In genomic region chr7:143685359-143686067, GRCm38 (mm10) we compare ENCODE assay signal across 8 mouse cellular contexts. TPM values are rescaled to one million over a fixed set of nuclear protein-coding genes. Genes with fewer than 3 reads are reported as not detected.
A peak's percentile ranks its signal among the peaks of the same experiment; 100 is the strongest.
DNase-seq lines count a peak whose midpoint lies in the region; ATAC-seq and TF ChIP-seq lines count a peak whose summit lies in the region.

TSS of gene Tnfrsf23 (minus strand) at chr7:143685872.

- no peaks in the 10 kb centered on the region for H3K79me2 ChIP-seq in C2C12 (ENCODE audit: control insufficient read depth, insufficient read depth)

- no peaks in the 10 kb centered on the region for H3K9me3 ChIP-seq in forebrain, embryonic 11.5 days (ENCODE audit: control insufficient read depth, low read length)
- H3K9me3 ChIP-seq in heart, postnatal 0 days (replicated peaks; ENCODE audit: control insufficient read depth, low read length): no peaks in the 10 kb centered on the region
- no peaks in the 10 kb centered on the region for H3K9me3 ChIP-seq in liver, embryonic 14.5 days (ENCODE audit: control insufficient read depth, low read length)

- H3K4me1 ChIP-seq in forebrain, embryonic 11.5 days (replicated peaks; ENCODE audit: control insufficient read depth, insufficient read depth, low read length): 0 out of 2 replicates have a peak, but pooled peaks cover 2% of the 10 kb centered on the region
- no peaks in the 10 kb centered on the region for H3K4me1 ChIP-seq in heart, postnatal 0 days (ENCODE audit: control insufficient read depth, insufficient read depth)
- no peaks in the 10 kb centered on the region for H3K4me1 ChIP-seq in liver, embryonic 14.5 days (replicated peaks; ENCODE audit: control insufficient read depth in 2 of 2, insufficient read depth in 2 of 2, low read length in 1 of 2)

- peak; percentile 88 for DNase-seq in adrenal gland, postnatal 10 days
- peak; percentile 79 for DNase-seq in forebrain, embryonic 11.5 days (ENCODE audit: low spot score)
- peak; percentile 88 for DNase-seq in heart, postnatal 0 days (ENCODE audit: low spot score)
- DNase-seq in kidney, postnatal 36 days: peak; percentile 83 to 86
- peak; percentile 46 to 60 (median 48) for DNase-seq in liver, embryonic 14.5 days (ENCODE audit: low read depth in 3 of 3, low spot score in 3 of 3)
- peak; percentile 54 for DNase-seq in neural tube, embryonic 10.5 days (ENCODE audit: extremely low spot score, low spot score)
- peak; percentile 77 for DNase-seq in telencephalon, adult 2 months (ENCODE audit: low read depth, low spot score)

- no peak for TF ChIP-seq CTCF in C2C12 (IDR thresholded peaks at IDR 0.05; ENCODE audit: control insufficient read depth, insufficient read depth, insufficient read length)
- no peak for TF ChIP-seq CTCF in heart, postnatal 0 days (IDR thresholded peaks at IDR 0.05; ENCODE audit: low read depth)
- no peak for TF ChIP-seq CTCF in liver, embryonic 14.5 days (IDR thresholded peaks at IDR 0.05; ENCODE audit: low read depth)

- 3% methylated on average over 35 of the region's 35 CpGs for WGBS in forebrain, embryonic 11.5 days
- under 1% methylated on average over 35 of the region's 35 CpGs for WGBS in heart, postnatal 0 days
- WGBS in liver, embryonic 14.5 days (ENCODE audit: insufficient replicate concordance): 3% methylated on average over 35 of the region's 35 CpGs

- no peaks in the 10 kb centered on the region for H3K27me3 ChIP-seq in C2C12 (ENCODE audit: control insufficient read depth, insufficient read depth, insufficient read length)
- no peaks in the 10 kb centered on the region for H3K27me3 ChIP-seq in forebrain, embryonic 11.5 days (ENCODE audit: control insufficient read depth, insufficient read depth, low read length)
- no peaks in the 10 kb centered on the region for H3K27me3 ChIP-seq in heart, postnatal 0 days (ENCODE audit: control insufficient read depth, insufficient read depth, low read length)
- H3K27me3 ChIP-seq in liver, embryonic 14.5 days (ENCODE audit: control insufficient read depth, insufficient read depth, low read length): peaks cover 3% of the 10 kb centered on the region

- no peak for TF ChIP-seq EP300 in heart, postnatal 0 days (IDR thresholded peaks at IDR 0.05; ENCODE audit: low read depth)
- TF ChIP-seq EP300 in liver, embryonic 14.5 days (IDR thresholded peaks at IDR 0.05; ENCODE audit: low read depth): no peak

- H3K36me3 ChIP-seq in C2C12 (ENCODE audit: control insufficient read depth, insufficient read depth): peaks cover 6% of the 10 kb centered on the region
- no peaks in the 10 kb centered on the region for H3K36me3 ChIP-seq in forebrain, embryonic 11.5 days (ENCODE audit: control insufficient read depth, insufficient read depth, low read length)
- peaks cover 27% of the 10 kb centered on the region for H3K36me3 ChIP-seq in heart, postnatal 0 days (replicated peaks; ENCODE audit: control insufficient read depth, insufficient read depth, low read length)
- H3K36me3 ChIP-seq in liver, embryonic 14.5 days (replicated peaks; ENCODE audit: control insufficient read depth, insufficient read depth, low read depth): no peaks in the 10 kb centered on the region

- peak within 1 kb of the TSS; percentile 70 for H3ac ChIP-seq in C2C12 (ENCODE audit: control insufficient read depth, insufficient read length, low read depth)

- peak; percentile 86 for ATAC-seq in forebrain, embryonic 11.5 days (replicated peaks; ENCODE audit: low FRiP score)
- peak; percentile 95 for ATAC-seq in heart, postnatal 0 days (ENCODE audit: insufficient read depth, low read depth)
- peak; percentile 63 for ATAC-seq in liver, embryonic 14.5 days (ENCODE audit: insufficient read depth)

- H3K4me2 ChIP-seq in forebrain, embryonic 11.5 days (ENCODE audit: low read depth, low read length, severe bottlenecking): peak within 1 kb of the TSS; percentile 86
- peak within 1 kb of the TSS; percentile 92 for H3K4me2 ChIP-seq in heart, postnatal 0 days (ENCODE audit: low read depth, low read length)
- H3K4me2 ChIP-seq in liver, embryonic 14.5 days (ENCODE audit: low read depth): peak within 1 kb of the TSS; percentile 64

- H3K4me3 ChIP-seq in C2C12 (ENCODE audit: insufficient read depth, poor library complexity, severe bottlenecking): peak within 1 kb of the TSS; percentile 28
- peak within 1 kb of the TSS; percentile 30 for H3K4me3 ChIP-seq in forebrain, embryonic 11.5 days (ENCODE audit: low read depth, low read length)
- H3K4me3 ChIP-seq in heart, postnatal 0 days (ENCODE audit: low read depth, low read length): peak within 1 kb of the TSS; percentile 61
- H3K4me3 ChIP-seq in liver, embryonic 14.5 days (ENCODE audit: insufficient read depth in 1 of 2, low read depth in 2 of 2, low read length in 2 of 2): peak within 1 kb of the TSS; percentile 37 to 46

- H3K9ac ChIP-seq in forebrain, embryonic 11.5 days (ENCODE audit: low read length): no peak within 1 kb of the TSS
- no peak within 1 kb of the TSS; the same call in 1 of the 2 replicates for H3K9ac ChIP-seq in heart, postnatal 0 days (replicated peaks; ENCODE audit: low read depth, low read length)
- H3K9ac ChIP-seq in liver, embryonic 14.5 days (replicated peaks): no peak within 1 kb of the TSS

- H3K27ac ChIP-seq in forebrain, embryonic 11.5 days (ENCODE audit: low read depth, low read length): no peak within 1 kb of the TSS
- 0 out of 2 replicates have a peak within 1 kb of the TSS, but pooled peaks have one; percentile 11 for H3K27ac ChIP-seq in heart, postnatal 0 days (ENCODE audit: low read depth)
- no peak within 1 kb of the TSS for H3K27ac ChIP-seq in liver, embryonic 14.5 days

- no peaks in the 10 kb centered on the region for H3K79me3 ChIP-seq in C2C12 (ENCODE audit: low read depth)

TF ChIP-seq in C2C12, 6 proteins besides CTCF, POLR2A, EP300 and RAD21:
- no peak for TF ChIP-seq FOSL1 (IDR thresholded peaks at IDR 0.05; ENCODE audit: insufficient read depth, low read length, poor library complexity, severe bottlenecking)
- no peak for TF ChIP-seq MYOD1 (IDR thresholded peaks at IDR 0.05; ENCODE audit: control insufficient read depth, insufficient read length, low read depth)
- no peak for TF ChIP-seq MAX (IDR thresholded peaks at IDR 0.05)
- TF ChIP-seq CEBPB (IDR thresholded peaks at IDR 0.05; ENCODE audit: low read depth): peak; percentile 81

RNA-seq across cellular contexts. Expression of gene Tnfrsf23, which starts in this region (rescaled TPM):
- 16.7 TPM for polyA plus RNA-seq in C2C12 (2012; fragmentation: generic; extraction: Trizol)
- 1 to 10 TPM; 2.4 to 3.0 TPM for total RNA-seq in adrenal gland, postnatal 10 days (2021)
- not detected in 2 replicates for polyA plus RNA-seq in forebrain, embryonic 11.5 days (2014; fragmentation: Nextera tagmentation; extraction: Ambion mirVana)
- 2.0 and 2.5 TPM in 2 replicates for total RNA-seq in heart, postnatal 0 days (2014; rRNA removed; ENCODE audit: low replicate concordance)
- polyA plus RNA-seq in heart, postnatal 0 days (2015; fragmentation: Nextera tagmentation; extraction: Ambion mirVana): 1.9 and 2.3 TPM in 2 replicates
- 0.22 and 0.23 TPM in 2 replicates for polyA plus RNA-seq in liver, embryonic 14.5 days (2012; rRNA removed)
- 0.35 and 0.44 TPM in 2 replicates for polyA plus RNA-seq in liver, embryonic 14.5 days (2014; fragmentation: Nextera tagmentation; extraction: Ambion mirVana)

Comparison
In these comparisons a context has a peak if more than half of its experiments do, and no peak if none do; other contexts are left out.
1. Peak in DNase-seq, ATAC-seq, H3K4me3 ChIP-seq and H3K4me2 ChIP-seq in forebrain, embryonic 11.5 days; RNA of the gene not detected or under 1 TPM.
2. Peak in DNase-seq, ATAC-seq, H3K4me3 ChIP-seq and H3K4me2 ChIP-seq in liver, embryonic 14.5 days; RNA of the gene not detected or under 1 TPM.